ENCODE assay signal across 8 mouse cellular contexts in genomic region chr2:37703230-37703954, GRCm38 (mm10). TPM values are rescaled to one million over a fixed set of nuclear protein-coding genes. Genes with fewer than 3 reads are reported as not detected.
A peak's percentile ranks its signal among the peaks of the same experiment; 100 is the strongest.
DNase-seq lines count a peak whose midpoint lies in the region; ATAC-seq and TF ChIP-seq lines count a peak whose summit lies in the region.

Gene Strbp (minus strand): TSS chr2:37703859.

- peak within 1 kb of the TSS; percentile 92 for H3K9ac ChIP-seq in hindbrain, postnatal 0 days (replicated peaks; ENCODE audit: low read length)

- peak within 1 kb of the TSS; percentile 79 for H3K4me2 ChIP-seq in hindbrain, postnatal 0 days (ENCODE audit: low read depth, low read length)

- peak; percentile 86 for ATAC-seq in activated CD4-positive, CD25-positive, alpha-beta regulatory T cell, adult 4 months
- peak; percentile 73 for ATAC-seq in common myeloid progenitor, adult 5-6 weeks (replicated peaks; ENCODE audit: low read depth, poor library complexity, severe bottlenecking)
- peak; percentile 93 for ATAC-seq in hindbrain, postnatal 0 days

- peak; percentile 96 for DNase-seq in gastrocnemius, adult 2 months
- peak; percentile 98 for DNase-seq in hindbrain, postnatal 0 days (ENCODE audit: low spot score)
- peak; percentile 96 for DNase-seq in left cerebral cortex, adult 2 months (ENCODE audit: extremely low spot score in 1 of 2, low spot score in 2 of 2)
- DNase-seq in retina, postnatal 7 days (ENCODE audit: low read depth, low spot score): peak; percentile 94
- peak; percentile 86 to 88 for DNase-seq in urinary bladder, adult 18-20 months (ENCODE audit: low spot score in 2 of 2)

- H3K4me1 ChIP-seq in hindbrain, postnatal 0 days (ENCODE audit: insufficient read depth, low read length): peaks cover 14% of the 10 kb centered on the region

- no peaks in the 10 kb centered on the region for H3K79me2 ChIP-seq in macrophage (ENCODE audit: inconsistent target)

- no peaks in the 10 kb centered on the region for H3K27me3 ChIP-seq in hindbrain, postnatal 0 days (ENCODE audit: insufficient read depth, low read length)

- no peaks in the 10 kb centered on the region for H3K9me3 ChIP-seq in hindbrain, postnatal 0 days (ENCODE audit: low read length)

- under 1% methylated on average over 89 of the region's 98 CpGs for WGBS in hindbrain, postnatal 0 days
- 3% methylated on average over 80 of the region's 98 CpGs for WGBS in macrophage (ENCODE audit: missing documents)

- peak within 1 kb of the TSS; percentile 99 for H3K4me3 ChIP-seq in gastrocnemius, adult 2 months
- H3K4me3 ChIP-seq in hindbrain, postnatal 0 days (ENCODE audit: low read length): peak within 1 kb of the TSS; percentile 98
- H3K4me3 ChIP-seq in left cerebral cortex, adult 2 months: peak within 1 kb of the TSS; percentile 77
- peak within 1 kb of the TSS; percentile 45 for H3K4me3 ChIP-seq in macrophage (ENCODE audit: inconsistent target)

- intact Hi-C loops in gastrocnemius, adult 2 months (cut with DNase I): loop anchor here (2.0 kb wide), 1 partner anchor 37 kb away; no protein-coding TSS in a partner anchor
- intact Hi-C loops in left cerebral cortex, adult 2 months (cut with DNase I): loop anchor here (1.0 kb wide), 1 partner anchor 62 kb away; no protein-coding TSS in a partner anchor

- TF ChIP-seq CTCF in gastrocnemius, adult 2 months (IDR thresholded peaks at IDR 0.05): peak; percentile 18; the same call in 1 of the 2 replicates
- no peak for TF ChIP-seq CTCF in hindbrain, postnatal 0 days (IDR thresholded peaks at IDR 0.05; ENCODE audit: low read depth)
- TF ChIP-seq CTCF in left cerebral cortex, adult 2 months (IDR thresholded peaks at IDR 0.05): no peak

- no peaks in the 10 kb centered on the region for H3K36me3 ChIP-seq in hindbrain, postnatal 0 days (ENCODE audit: insufficient read depth, low read length)
- no peaks in the 10 kb centered on the region for H3K36me3 ChIP-seq in macrophage (ENCODE audit: inconsistent target)

- peak within 1 kb of the TSS; percentile 97 for H3K27ac ChIP-seq in gastrocnemius, adult 2 months
- H3K27ac ChIP-seq in hindbrain, postnatal 0 days: peak within 1 kb of the TSS; percentile 96
- H3K27ac ChIP-seq in left cerebral cortex, adult 2 months: peak within 1 kb of the TSS; percentile 98
- H3K27ac ChIP-seq in macrophage: no peak within 1 kb of the TSS

RNA-seq across cellular contexts. Expression of gene Strbp, which starts in this region (rescaled TPM):
- 1 to 10 TPM; 7.4 to 7.8 TPM for polyA plus RNA-seq in activated CD4-positive, CD25-positive, alpha-beta regulatory T cell, adult 4 months (2017; shearing (Covaris generic))
- 77.1 and 78.9 TPM in 2 replicates for total RNA-seq in common myeloid progenitor, adult 5-6 weeks (2017)
- 10 to 100 TPM; 20.1 to 22.4 TPM for total RNA-seq in gastrocnemius, adult 2 months (2021)
- 49.6 and 85.0 TPM in 2 replicates for total RNA-seq in hindbrain, postnatal 0 days (2014; rRNA removed)
- polyA plus RNA-seq in hindbrain, postnatal 0 days (2015; fragmentation: Nextera tagmentation; extraction: Ambion mirVana): 97.5 and 102 TPM in 2 replicates
- 100 to 1,000 TPM; 292 to 322 TPM for total RNA-seq in left cerebral cortex, adult 2 months (2021)
- 1 to 10 TPM in 20 of 26 experiments, under 1 TPM in 6; 0.15 to 3.8 (median 1.5) TPM for total RNA-seq in macrophage (2018; cell fraction: chromatin; rRNA removed)
- total RNA-seq in macrophage (2018; cell fraction: cytosol; rRNA removed): 1 to 10 TPM in 19 of 26 experiments, under 1 TPM in 7; 0.74 to 2.4 (median 1.4) TPM
- total RNA-seq in macrophage (2018; cell fraction: nucleus; rRNA removed): 1 to 10 TPM in 14 of 26 experiments, under 1 TPM in 12; 0.23 to 4.1 (median 1.1) TPM
- 1.4 to 3.2 TPM (median 2.0 TPM) in 3 replicates for polyA plus RNA-seq in macrophage (2018)

Comparison
In these comparisons a context has a peak if more than half of its experiments do, and no peak if none do; other contexts are left out.
1. RNA of gene Strbp (polyA plus RNA-seq): 97.5 to 102 TPM in hindbrain, postnatal 0 days; 7.4 to 7.8 TPM in activated CD4-positive, CD25-positive, alpha-beta regulatory T cell, adult 4 months and 1.4 to 3.2 TPM in macrophage; every median in the first group is over 10 times any median in the second.
2. H3K4me3 ChIP-seq: peak in every context shown above with its lines; median percentile 99 in gastrocnemius, adult 2 months; 98 in hindbrain, postnatal 0 days; 77 in left cerebral cortex, adult 2 months; 45 in macrophage.
3. Peak in every context shown above with its lines, with median percentiles within 50 percentile points of each other: ATAC-seq and DNase-seq.